Mouse (Mus musculus) neutrophil, adult 5-6 weeks (primary cell): Measurements from ENCODE around the gene Gm773. TPM values are rescaled to one million over a fixed set of nuclear protein-coding genes. Genes with fewer than 3 reads are reported as not detected.
"Not testable (repeated sequence)": the region's sequence is repeated elsewhere in the genome, so short reads cannot be mapped to it uniquely, and the experiment has no call there.

Experiments
- ATAC-seq: fragments of 151-379, 151-347 bp; 2 replicates; pipeline ENCODE4 v1.8.0; 2017; ENCODE audit warnings: mild to moderate bottlenecking, moderate TSS enrichment; ENCODE audit not compliant: insufficient number of reproducible peaks, poor library complexity, low FRiP score, severe bottlenecking; ENCODE audit errors: extremely low read depth
- total RNA-seq: library from RNA; stranded (forward); fragments of 200-1000 nt; gene quantifications from 2 replicates; pipeline ENCODE4 v1.2.3, GENCODE M21; 2017

Gm773 gene
- not detected in 2 replicates for total RNA-seq

GRCm38 (mm10) chrX:56212771-56213170, at the start of gene Gm773:
Gene Gm773, minus strand, starts transcription at chrX:56212881.
- ATAC-seq: no peak

GRCm38 (mm10) chrX:56186449-56186848, 26.2 kb downstream of the Gm773 start:
- ATAC-seq: not testable (repeated sequence)

- no peak for ATAC-seq
Measured at GRCm38 (mm10) chrX:56151396-56151795, 61.3 kb downstream of the Gm773 start.

Other genes starting within 250 kb of the Gm773 start
- gene 3830403N18Rik, start 76.3 kb downstream of the Gm773 start, total RNA-seq: 1.5 and 3.4 TPM in 2 replicates
- gene Zfp449, start 133.5 kb upstream of the Gm773 start, total RNA-seq: 0.12 TPM in 1 of 2 replicates, not detected in the other
- gene Smim10l2a, start 161.7 kb upstream of the Gm773 start, total RNA-seq: not detected in 2 replicates
- gene Gm2174, start 235.1 kb upstream of the Gm773 start, total RNA-seq: 2.0 TPM in 1 of 2 replicates, not detected in the other
- 106 and 111 TPM in 2 replicates for gene Ints6l, start 242.0 kb upstream of the Gm773 start, total RNA-seq